In genomic region chr14:60635911-60636607, GRCm38 (mm10) we compare ENCODE assay signal across 7 mouse cellular contexts. TPM values are rescaled to one million over a fixed set of nuclear protein-coding genes. Genes with fewer than 3 reads are reported as not detected.
DNase-seq lines count a peak whose midpoint lies in the region; ATAC-seq lines count a peak whose summit lies in the region.

No protein-coding gene starts in this region.

- 7% methylated on average over 14 of the region's 14 CpGs for WGBS in embryonic facial prominence, embryonic 11.5 days
- WGBS in intestine, embryonic 15.5 days = 20% methylated on average over 14 of the region's 14 CpGs
- 12% methylated on average over 14 of the region's 14 CpGs for WGBS in liver, embryonic 15.5 days (ENCODE audit: insufficient replicate concordance)

- H3K4me2 ChIP-seq in embryonic facial prominence, embryonic 11.5 days (ENCODE audit: low read depth, low read length) = peak overlapping the region; percentile 97; the same call in 1 of the 2 replicates
- peak overlapping the region; percentile 97 for H3K4me2 ChIP-seq in intestine, embryonic 15.5 days (replicated peaks)
- peak overlapping the region; percentile 85 for H3K4me2 ChIP-seq in liver, embryonic 15.5 days

- no peaks in the 10 kb centered on the region for H3K9me3 ChIP-seq in embryonic facial prominence, embryonic 11.5 days (replicated peaks; ENCODE audit: control insufficient read depth, low read length)
- no peaks in the 10 kb centered on the region for H3K9me3 ChIP-seq in intestine, embryonic 15.5 days
- H3K9me3 ChIP-seq in liver, embryonic 15.5 days (replicated peaks) = no peaks in the 10 kb centered on the region

- ATAC-seq in embryonic facial prominence, embryonic 11.5 days (replicated peaks; ENCODE audit: insufficient number of reproducible peaks, low FRiP score, low TSS enrichment, low read depth) = no peak
- ATAC-seq in intestine, embryonic 15.5 days = no peak
- ATAC-seq in liver, embryonic 15.5 days (ENCODE audit: insufficient read depth) = no peak
- ATAC-seq in erythroid progenitor cell, adult 5-6 weeks (replicated peaks; ENCODE audit: low FRiP score, poor library complexity, severe bottlenecking) = no peak

- no peaks in the 10 kb centered on the region for H3K27me3 ChIP-seq in embryonic facial prominence, embryonic 11.5 days (ENCODE audit: control insufficient read depth, insufficient read depth, low read length)
- H3K27me3 ChIP-seq in intestine, embryonic 15.5 days (replicated peaks) = no peaks in the 10 kb centered on the region; the same call in 1 of the 2 replicates
- H3K27me3 ChIP-seq in liver, embryonic 15.5 days = peaks cover 39% of the 10 kb centered on the region

- H3K4me3 ChIP-seq in embryonic facial prominence, embryonic 11.5 days (ENCODE audit: low read depth, low read length) = peak overlapping the region; percentile 68
- peak overlapping the region; percentile 64 for H3K4me3 ChIP-seq in intestine, embryonic 15.5 days (replicated peaks)
- peak overlapping the region; percentile 83 for H3K4me3 ChIP-seq in liver, embryonic 15.5 days (replicated peaks)

- peak; percentile 83 for DNase-seq in R1 (ENCODE audit: low read depth, low spot score)
- peak; percentile 50 for DNase-seq in embryonic facial prominence, embryonic 11.5 days (ENCODE audit: low spot score)
- no peak for DNase-seq in adrenal gland, adult 2 months
- no peak for DNase-seq in cerebellum, adult 18-20 months

- H3K4me1 ChIP-seq in embryonic facial prominence, embryonic 11.5 days (ENCODE audit: control insufficient read depth, insufficient read depth, low read length) = peaks cover 4% of the 10 kb centered on the region; the same call in 1 of the 2 replicates
- H3K4me1 ChIP-seq in intestine, embryonic 15.5 days (replicated peaks) = peaks cover 19% of the 10 kb centered on the region
- H3K4me1 ChIP-seq in liver, embryonic 15.5 days (replicated peaks) = peaks cover 68% of the 10 kb centered on the region

- H3K9ac ChIP-seq in embryonic facial prominence, embryonic 11.5 days (replicated peaks; ENCODE audit: low read length) = peak overlapping the region; percentile 74
- H3K9ac ChIP-seq in intestine, embryonic 15.5 days = peak overlapping the region; percentile 64; the same call in 1 of the 2 replicates
- H3K9ac ChIP-seq in liver, embryonic 15.5 days = peak overlapping the region; percentile 83

- H3K36me3 ChIP-seq in embryonic facial prominence, embryonic 11.5 days (replicated peaks; ENCODE audit: control insufficient read depth, insufficient read depth, low read depth, low read length) = no peaks in the 10 kb centered on the region
- H3K36me3 ChIP-seq in intestine, embryonic 15.5 days = no peaks in the 10 kb centered on the region
- H3K36me3 ChIP-seq in liver, embryonic 15.5 days (replicated peaks) = peaks cover 14% of the 10 kb centered on the region

- H3K27ac ChIP-seq in embryonic facial prominence, embryonic 11.5 days (replicated peaks; ENCODE audit: low read depth, low read length) = no peak overlapping the region
- H3K27ac ChIP-seq in intestine, embryonic 15.5 days = no peak overlapping the region
- H3K27ac ChIP-seq in liver, embryonic 15.5 days (replicated peaks) = peak overlapping the region; percentile 84

RNA-seq across cellular contexts. Expression of gene Spata13, which starts 2.3 kb away (rescaled TPM):
- 20.7 and 25.9 TPM in 2 replicates for polyA plus RNA-seq in embryonic facial prominence, embryonic 11.5 days (2014; fragmentation: Nextera tagmentation; extraction: Ambion mirVana)
- 21.4 and 22.4 TPM in 2 replicates for polyA plus RNA-seq in intestine, embryonic 15.5 days (2015; fragmentation: Nextera tagmentation; extraction: Ambion mirVana)
- 18.2 and 21.3 TPM in 2 replicates for polyA plus RNA-seq in liver, embryonic 15.5 days (2015; fragmentation: Nextera tagmentation; extraction: Ambion mirVana)
- 100 to 1,000 TPM; 144 to 151 TPM for total RNA-seq in adrenal gland, adult 2 months (2021)
- 35.2 and 41.9 TPM in 2 replicates for polyA plus RNA-seq in adrenal gland, adult 2 months (2012; rRNA removed)
- 20.5 and 30.6 TPM in 2 replicates for total RNA-seq in erythroid progenitor cell, adult 5-6 weeks (2015; ENCODE audit: low replicate concordance)
- 43.1 and 49.2 TPM in 2 replicates for total RNA-seq in erythroid progenitor cell, adult 5-6 weeks (2017; ENCODE audit: low replicate concordance)

Comparison
In these comparisons a context has a peak if more than half of its experiments do, and no peak if none do; other contexts are left out.
1. DNase-seq: peak in R1 (single experiment) and embryonic facial prominence, embryonic 11.5 days (single experiment); none in adrenal gland, adult 2 months (single experiment) and cerebellum, adult 18-20 months (0 of 2).
2. Peak in every context shown above with its lines, with median percentiles within 50 percentile points of each other: H3K4me2 ChIP-seq, H3K4me3 ChIP-seq and H3K9ac ChIP-seq.